Mouse (Mus musculus) adrenal gland, adult 18-20 months (tissue): ENCODE data around the gene Ptpn14. TPM values are rescaled to one million over a fixed set of nuclear protein-coding genes. Genes with fewer than 3 reads are reported as not detected.

ENCODE experiments used
- DNase-seq, 2 experiments: peaks; one replicate each; pipeline ENCODE4 v3.0.0; 2021 to 2022; ENCODE audit warnings: low spot score in 2 of 2
- total RNA-seq, 2 experiments: library from RNA; stranded (reverse); gene quantifications; 1 replicate in 1 of 2; 2 replicates in 1 of 2; pipeline ENCODE4 v1.2.3; 2021

Ptpn14 gene
- total RNA-seq, 2 experiments from 2014 or later = 13.5 to 19.8 TPM

- no peak for DNase-seq
Observed at GRCm38 (mm10) chr1:189715915-189716797, 11.9 kb upstream of the Ptpn14 start.

- DNase-seq = no peak
Observed at GRCm38 (mm10) chr1:189717546-189717945, 10.5 kb upstream of the Ptpn14 start.

GRCm38 (mm10) chr1:189718600-189718999 lies 9.5 kb upstream of the Ptpn14 start:
- DNase-seq = no peak

GRCm38 (mm10) chr1:189726121-189726520 lies 1.9 kb upstream of the Ptpn14 start:
- no peak for DNase-seq

GRCm38 (mm10) chr1:189727346-189727883 lies 653 bp upstream of the Ptpn14 start:
- DNase-seq = peak; percentile 47 to 66

- no peak for DNase-seq
Observed at GRCm38 (mm10) chr1:189728784-189729115, 682 bp downstream of the Ptpn14 start.

GRCm38 (mm10) chr1:189729141-189729815 lies 1.2 kb downstream of the Ptpn14 start:
- DNase-seq = no peak

- no peak for DNase-seq
Observed at GRCm38 (mm10) chr1:189731697-189732096, 3.6 kb downstream of the Ptpn14 start.

GRCm38 (mm10) chr1:189732156-189732555 lies 4.1 kb downstream of the Ptpn14 start:
- DNase-seq = no peak

- DNase-seq = no peak
Observed at GRCm38 (mm10) chr1:189740075-189740474, 12.0 kb downstream of the Ptpn14 start.

GRCm38 (mm10) chr1:189742041-189742440 lies 14.0 kb downstream of the Ptpn14 start:
- no peak for DNase-seq

GRCm38 (mm10) chr1:189743136-189743535 lies 15.1 kb downstream of the Ptpn14 start:
- no peak for DNase-seq

GRCm38 (mm10) chr1:189744914-189745710 lies 17.0 kb downstream of the Ptpn14 start:
- no peak for DNase-seq

GRCm38 (mm10) chr1:189746520-189746919 lies 18.5 kb downstream of the Ptpn14 start:
- DNase-seq = no peak

- no peak for DNase-seq
Observed at GRCm38 (mm10) chr1:189749789-189750188, 21.7 kb downstream of the Ptpn14 start.

- DNase-seq = no peak
Observed at GRCm38 (mm10) chr1:189750233-189750632, 22.2 kb downstream of the Ptpn14 start.

GRCm38 (mm10) chr1:189752245-189752644 lies 24.2 kb downstream of the Ptpn14 start:
- DNase-seq = no peak

- DNase-seq = no peak
Observed at GRCm38 (mm10) chr1:189755072-189755471, 27.0 kb downstream of the Ptpn14 start.

GRCm38 (mm10) chr1:189756306-189757053 lies 28.4 kb downstream of the Ptpn14 start:
- DNase-seq = no peak

- no peak for DNase-seq
Observed at GRCm38 (mm10) chr1:189757054-189757408, 29.0 kb downstream of the Ptpn14 start.

GRCm38 (mm10) chr1:189761581-189762021 lies 33.5 kb downstream of the Ptpn14 start:
- DNase-seq = no peak
